Mouse (Mus musculus) layer of hippocampus, adult 11-12 months (tissue): ENCODE results near the gene Tnip3.

Experiments used
- DNase-seq: peaks from one replicate; pipeline ENCODE4 v3.0.0; 2022; ENCODE audit warnings: low spot score

The Tnip3 gene

GRCm38 (mm10) chr6:65525192-65525591 is at the start of gene Tnip3:
Tnip3 (plus strand) TSS chr6:65525313.
- DNase-seq, result no peak

GRCm38 (mm10) chr6:65498786-65499185 is 26.3 kb upstream of the Tnip3 start:
- no peak for DNase-seq

GRCm38 (mm10) chr6:65510051-65510669 is 15.0 kb upstream of the Tnip3 start:
- DNase-seq, result peak; percentile 76

- DNase-seq, result no peak
Observed at GRCm38 (mm10) chr6:65513813-65514212, 11.3 kb upstream of the Tnip3 start.

GRCm38 (mm10) chr6:65516759-65517158 is 8.4 kb upstream of the Tnip3 start:
- no peak for DNase-seq

- DNase-seq, result no peak
Observed at GRCm38 (mm10) chr6:65520821-65521220, 4.3 kb upstream of the Tnip3 start.

GRCm38 (mm10) chr6:65527892-65528291 is 2.8 kb downstream of the Tnip3 start:
- no peak for DNase-seq

GRCm38 (mm10) chr6:65531232-65531848 is 6.2 kb downstream of the Tnip3 start:
- no peak for DNase-seq

GRCm38 (mm10) chr6:65533687-65534086 is 8.6 kb downstream of the Tnip3 start:
- no peak for DNase-seq

GRCm38 (mm10) chr6:65537327-65537884 is 12.3 kb downstream of the Tnip3 start:
- DNase-seq, result no peak

- DNase-seq, result no peak
Observed at GRCm38 (mm10) chr6:65538022-65538652, 13.0 kb downstream of the Tnip3 start.

- no peak for DNase-seq
Observed at GRCm38 (mm10) chr6:65538921-65539320, 13.8 kb downstream of the Tnip3 start.

- DNase-seq, result no peak
Observed at GRCm38 (mm10) chr6:65540138-65540537, 15.0 kb downstream of the Tnip3 start.

- DNase-seq, result no peak
Observed at GRCm38 (mm10) chr6:65541094-65541493, 16.0 kb downstream of the Tnip3 start.

GRCm38 (mm10) chr6:65542391-65542790 is 17.3 kb downstream of the Tnip3 start:
- no peak for DNase-seq

GRCm38 (mm10) chr6:65542913-65543312 is 17.8 kb downstream of the Tnip3 start:
- DNase-seq, result no peak

GRCm38 (mm10) chr6:65563887-65564656 is 39.0 kb downstream of the Tnip3 start:
- DNase-seq, result peak; percentile 17

GRCm38 (mm10) chr6:65564657-65565039 is 39.5 kb downstream of the Tnip3 start:
- DNase-seq, result no peak

GRCm38 (mm10) chr6:65569741-65570140 is 44.6 kb downstream of the Tnip3 start:
- DNase-seq, result peak; percentile 70

- DNase-seq, result no peak
Observed at GRCm38 (mm10) chr6:65578151-65578973, 53.2 kb downstream of the Tnip3 start.

- no peak for DNase-seq
Observed at GRCm38 (mm10) chr6:65583029-65583428, 57.9 kb downstream of the Tnip3 start.
